Mouse (Mus musculus): ENCODE results near the gene Tenm3.
"Not testable (repeated sequence)": the region's sequence is repeated elsewhere in the genome, so short reads cannot be mapped to it uniquely, and the experiment has no call there.

Tenm3 gene

DNA sequence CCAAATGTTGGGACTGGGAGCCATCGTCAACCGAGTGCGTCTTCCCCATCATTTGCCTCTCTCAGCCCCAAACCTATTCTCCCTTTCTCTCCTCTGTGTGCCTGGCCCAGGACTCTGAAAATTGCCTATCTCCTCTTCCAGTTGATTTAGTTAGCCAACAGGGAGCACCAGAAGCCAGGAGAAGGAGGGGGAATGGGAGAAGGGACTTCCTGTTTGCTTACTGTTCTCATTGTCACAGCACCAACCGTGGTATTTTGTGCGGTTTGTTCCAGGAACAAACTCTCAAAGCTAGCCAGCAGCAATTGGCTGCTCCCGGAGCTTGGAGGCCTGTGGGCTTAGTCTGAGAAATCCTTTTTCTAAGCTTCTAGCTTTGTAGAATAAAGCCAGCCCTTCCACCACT lies 636.2 kb downstream of the Tenm3 start:
- no peak for DNase-seq (ENCODE audit: low read depth, low spot score)

DNA sequence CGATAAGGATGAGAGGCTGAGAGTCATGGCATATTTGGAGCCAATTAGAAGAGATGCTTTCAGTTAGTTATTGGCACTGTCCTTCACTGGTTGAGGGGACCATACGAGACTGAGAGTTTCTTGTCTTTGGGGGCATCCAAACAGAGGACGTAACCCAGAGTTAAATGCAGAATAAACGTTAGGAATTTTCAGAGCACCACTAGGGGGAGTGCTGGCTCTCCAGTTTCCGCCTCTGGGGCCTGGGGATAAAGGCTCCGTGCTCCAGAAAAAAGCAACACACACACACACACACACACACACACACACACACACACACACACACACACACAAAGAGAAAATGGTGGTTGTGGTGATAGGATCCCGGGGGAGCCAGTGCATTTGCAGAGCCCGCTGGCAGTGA lies 636.8 kb downstream of the Tenm3 start:
- no peak for DNase-seq (ENCODE audit: low read depth, low spot score)

DNA sequence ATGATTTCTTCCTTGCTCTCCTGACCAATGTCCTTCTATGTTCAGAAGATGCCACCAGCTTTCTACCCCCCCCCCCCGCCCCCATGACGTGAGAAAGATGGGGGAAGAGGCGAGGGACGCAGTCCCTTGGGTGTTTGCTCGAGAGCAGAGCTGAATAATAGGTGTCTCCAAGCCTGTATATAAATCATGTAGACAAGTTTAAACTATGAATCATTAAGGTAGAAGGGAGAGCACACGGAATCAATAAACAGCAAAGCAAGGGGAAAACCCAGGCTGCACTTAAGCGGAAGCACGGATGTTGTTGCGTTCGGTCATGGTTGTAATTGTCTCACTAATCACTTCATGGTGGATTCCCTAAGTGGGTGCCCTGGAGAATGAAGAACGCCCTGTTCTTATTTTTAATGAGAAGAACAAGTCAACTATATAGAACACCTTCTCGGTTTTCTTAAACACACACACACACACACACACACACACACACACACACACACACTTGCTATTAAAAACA lies 638.9 kb downstream of the Tenm3 start:
- DNase-seq (ENCODE audit: low read depth, low spot score), result no peak

DNA sequence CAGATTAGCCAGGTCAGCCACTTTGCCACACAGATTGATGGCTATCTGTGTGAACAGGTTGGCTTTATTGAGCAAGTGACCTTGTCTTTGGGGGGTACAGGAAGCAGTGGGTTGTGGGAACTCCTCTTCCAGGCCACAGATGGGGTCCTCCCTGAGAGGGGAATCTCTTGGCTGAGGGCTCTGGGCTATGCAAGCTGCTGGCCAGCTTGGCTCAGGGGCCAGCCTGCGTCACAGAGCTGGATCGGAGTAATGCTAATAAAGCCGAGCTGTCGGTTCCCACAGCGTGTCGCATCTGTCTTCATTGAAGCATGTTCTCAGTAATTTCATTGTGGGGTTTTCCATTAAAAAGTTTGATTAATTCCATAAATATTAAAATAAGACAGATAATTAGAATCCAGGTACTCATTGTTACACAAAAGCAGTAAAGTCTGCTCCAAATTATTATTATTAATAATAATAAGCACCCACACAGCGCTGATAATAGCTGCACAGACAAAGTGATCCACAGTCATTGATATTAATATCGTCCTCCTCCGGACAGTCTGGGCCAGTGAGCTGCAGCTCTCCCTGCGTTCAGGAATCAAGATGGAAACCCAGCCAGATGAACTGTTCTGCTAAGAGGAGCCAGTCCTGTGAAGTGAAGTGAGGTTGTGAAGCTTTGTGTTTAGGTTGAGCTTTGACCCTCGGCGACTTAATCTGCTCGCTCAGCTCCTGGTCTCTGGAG lies 639.5 kb downstream of the Tenm3 start:
- no peak for DNase-seq (ENCODE audit: low read depth, low spot score)

DNA sequence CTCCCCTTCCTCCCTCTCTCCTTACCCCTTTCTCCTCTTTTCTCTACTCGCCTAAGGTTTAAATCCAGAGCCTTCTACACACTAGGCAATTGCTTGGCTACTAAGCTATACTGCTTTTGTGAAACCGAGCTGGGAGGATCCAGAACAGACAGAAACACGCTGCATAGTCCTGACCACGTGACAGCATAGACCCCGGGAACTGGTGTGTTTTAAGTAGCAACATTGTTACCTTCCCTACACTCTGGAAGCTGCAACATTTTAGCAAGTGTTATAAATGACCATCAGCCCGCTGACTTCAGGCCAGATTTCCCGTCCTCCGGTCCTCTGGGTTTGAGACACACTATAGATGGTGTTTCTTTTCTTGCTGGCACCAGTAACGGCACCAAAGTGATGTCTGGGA lies 640.1 kb downstream of the Tenm3 start:
- DNase-seq (ENCODE audit: low read depth, low spot score), result no peak

DNA sequence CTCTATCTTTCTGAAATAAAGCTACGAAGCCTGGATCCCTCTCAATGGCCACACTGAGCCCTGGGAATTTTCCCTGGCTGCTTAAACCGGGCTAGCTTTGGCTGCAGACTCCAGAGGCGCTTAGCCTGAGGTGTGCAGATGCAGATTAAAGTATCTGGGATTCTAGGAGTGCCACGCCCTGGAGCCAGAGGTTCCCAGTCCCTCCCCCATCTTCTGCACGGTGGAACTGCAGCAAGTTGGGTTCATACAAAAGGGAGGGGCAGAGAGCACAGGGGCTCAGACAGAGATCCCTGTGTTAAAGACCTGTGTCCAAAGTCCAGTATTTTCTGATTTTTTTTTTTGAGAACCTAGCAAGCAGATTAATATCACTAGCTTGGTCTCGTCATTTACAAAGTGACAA lies 640.6 kb downstream of the Tenm3 start:
- no peak for DNase-seq (ENCODE audit: low read depth, low spot score)

DNA sequence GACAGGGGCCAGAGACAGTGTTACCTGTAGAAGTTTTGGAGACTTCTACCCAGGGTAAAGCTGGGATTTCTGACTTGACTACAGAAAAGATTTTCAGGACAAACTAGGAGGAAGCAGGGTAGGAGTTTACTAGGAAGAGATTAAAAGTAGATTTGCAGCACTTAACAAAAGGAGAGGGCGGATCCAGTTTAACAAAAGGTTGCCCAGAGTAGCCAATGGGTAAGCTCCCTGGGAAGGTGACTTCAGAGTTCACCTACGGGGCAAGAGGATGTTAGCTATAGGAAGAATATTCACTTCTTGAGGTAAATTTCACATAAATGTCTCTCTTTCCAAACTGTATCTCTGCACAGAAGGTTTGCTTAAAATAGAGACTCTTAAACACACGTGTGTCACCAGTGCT lies 641.1 kb downstream of the Tenm3 start:
- no peak for DNase-seq (ENCODE audit: low read depth, low spot score)

DNA sequence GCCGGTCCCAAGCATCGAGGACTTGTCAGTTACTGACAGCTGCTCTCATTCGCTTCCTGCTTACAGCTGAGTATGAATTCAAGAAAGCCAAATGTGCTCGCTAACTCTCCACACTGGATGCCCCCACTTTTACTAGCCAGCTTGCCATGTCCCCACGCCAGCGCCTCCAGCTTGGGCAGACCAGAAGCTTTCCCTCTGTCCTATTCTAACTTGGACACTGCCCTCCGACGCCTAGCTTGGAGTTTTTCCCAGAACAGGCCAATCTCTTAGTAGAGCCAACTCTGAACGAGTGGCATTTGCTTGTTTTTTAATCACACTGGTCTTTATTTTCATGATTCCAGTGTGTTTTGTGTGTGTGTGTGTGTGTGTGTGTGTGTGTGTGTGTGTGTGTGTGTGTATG lies 644.6 kb downstream of the Tenm3 start:
- DNase-seq (ENCODE audit: low read depth, low spot score), result no peak

DNA sequence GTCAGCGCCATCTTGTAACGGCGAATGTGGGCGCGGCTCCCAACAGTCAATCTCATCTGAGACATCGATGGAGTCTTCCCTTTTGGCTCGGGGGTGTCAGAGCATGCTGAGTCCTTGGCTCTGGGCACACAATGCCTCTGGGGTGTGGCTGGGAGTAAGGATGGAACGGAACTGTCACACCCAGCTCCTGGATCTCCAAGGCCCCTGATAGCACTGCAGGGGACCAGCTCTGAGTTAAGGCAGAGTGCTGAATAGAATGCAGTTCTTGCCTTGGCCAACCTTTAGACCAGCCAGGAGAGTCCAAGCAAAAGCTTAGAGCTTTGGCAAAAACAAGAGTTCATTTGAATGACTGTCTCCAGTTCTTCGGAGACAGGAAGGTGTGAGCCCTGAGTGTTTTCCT lies 647.8 kb downstream of the Tenm3 start:
- no peak for DNase-seq (ENCODE audit: low read depth, low spot score)

DNA sequence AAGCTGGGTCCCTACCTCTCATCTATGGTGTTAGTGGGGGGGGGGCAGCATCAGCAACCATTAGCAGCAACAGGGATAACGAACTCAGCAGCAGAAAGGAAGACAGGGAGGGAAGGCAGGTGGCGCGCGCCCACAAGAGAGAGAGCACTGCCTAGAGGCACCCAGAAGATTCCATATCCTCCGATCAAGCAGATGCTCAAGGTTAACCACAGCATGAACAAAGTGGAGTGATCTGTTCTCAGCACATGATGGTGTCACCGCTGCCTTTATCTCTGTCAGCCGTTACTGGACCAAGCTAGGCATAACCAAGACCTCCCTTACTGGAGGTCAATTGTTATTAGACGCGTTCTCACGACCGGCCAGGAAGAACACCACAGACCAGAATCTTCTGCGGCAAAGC lies 655.2 kb downstream of the Tenm3 start:
- DNase-seq (ENCODE audit: low read depth, low spot score), result no peak

DNA sequence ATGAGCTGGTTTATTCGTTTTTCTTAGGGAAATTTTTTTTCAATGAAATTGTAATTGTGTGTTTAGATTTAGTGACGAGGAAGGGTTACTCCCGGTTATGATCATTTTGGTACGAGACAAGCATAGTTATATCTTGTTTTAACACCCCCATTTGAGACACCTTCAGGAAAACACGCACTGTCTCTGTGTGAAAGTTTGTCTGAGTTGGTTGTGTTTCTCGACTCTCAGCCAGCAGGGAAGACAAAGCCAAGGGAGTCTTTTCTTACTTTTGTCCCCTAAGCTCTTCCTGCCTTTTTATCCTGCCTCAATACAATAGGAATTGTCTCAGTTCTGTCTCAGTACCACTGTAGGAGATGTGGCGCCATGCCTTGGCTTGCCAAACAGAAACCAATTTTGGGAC lies 660.0 kb downstream of the Tenm3 start:
- no peak for DNase-seq (ENCODE audit: low read depth, low spot score)

DNA sequence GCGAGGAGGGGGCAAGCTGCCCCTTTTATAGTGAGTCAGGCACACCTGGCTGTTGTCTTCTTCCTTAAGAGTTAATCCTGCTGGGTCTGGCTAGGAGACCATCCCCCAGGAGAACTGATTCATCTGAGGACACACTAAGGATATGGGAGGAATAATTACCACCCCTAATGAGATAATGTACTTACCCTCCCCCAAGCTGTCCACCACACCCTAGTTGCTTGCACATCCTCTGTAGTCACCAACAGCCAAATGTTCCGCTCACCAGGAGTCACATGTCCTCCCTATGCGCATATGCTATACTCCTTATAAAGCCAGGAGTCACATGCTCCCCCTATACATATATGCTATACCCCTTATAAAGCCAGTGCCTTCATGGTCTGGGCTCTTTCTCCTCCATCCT lies 662.8 kb downstream of the Tenm3 start:
- DNase-seq (ENCODE audit: low read depth, low spot score), result no peak

DNA sequence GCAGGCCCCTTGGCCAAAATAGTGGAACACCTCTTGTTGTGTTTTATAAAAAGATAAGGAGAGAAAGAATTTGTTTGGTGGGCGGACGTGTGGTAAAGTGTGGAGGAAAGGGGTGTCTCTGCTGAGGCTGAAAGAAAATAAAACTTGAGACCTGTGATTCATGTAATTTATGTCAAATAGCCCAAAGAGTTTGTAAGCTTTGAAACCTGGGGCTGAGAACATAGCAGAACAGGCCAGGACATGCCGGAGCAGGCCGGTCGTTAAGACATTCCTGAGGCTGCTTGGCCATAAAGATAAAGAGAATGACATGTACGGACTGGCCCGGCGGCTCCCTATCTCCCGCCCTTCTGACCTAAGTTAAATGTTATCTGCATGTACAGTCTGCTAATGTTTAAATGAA lies 663.6 kb downstream of the Tenm3 start:
- not testable (repeated sequence) for DNase-seq (ENCODE audit: low read depth, low spot score)

DNA sequence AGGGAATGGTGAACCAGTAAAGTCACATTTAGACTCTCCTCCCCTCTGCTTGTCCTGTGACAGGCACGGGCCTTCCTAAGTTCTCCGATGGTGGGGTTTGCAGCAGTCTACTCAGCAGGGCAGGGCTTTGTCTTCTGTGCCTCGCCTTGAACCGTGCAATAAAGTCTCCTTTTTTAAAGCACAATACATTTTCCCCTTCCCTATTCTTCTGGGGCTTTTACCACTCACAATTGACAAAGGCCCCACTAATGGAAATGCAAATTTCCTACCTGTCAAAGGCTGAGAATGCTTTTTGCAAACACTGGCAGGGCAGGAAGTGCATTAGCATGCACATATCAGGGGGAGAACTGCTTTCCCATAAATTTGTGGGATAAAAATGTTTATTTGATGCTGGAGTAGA lies 664.8 kb downstream of the Tenm3 start:
- DNase-seq (ENCODE audit: low read depth, low spot score), result no peak

DNA sequence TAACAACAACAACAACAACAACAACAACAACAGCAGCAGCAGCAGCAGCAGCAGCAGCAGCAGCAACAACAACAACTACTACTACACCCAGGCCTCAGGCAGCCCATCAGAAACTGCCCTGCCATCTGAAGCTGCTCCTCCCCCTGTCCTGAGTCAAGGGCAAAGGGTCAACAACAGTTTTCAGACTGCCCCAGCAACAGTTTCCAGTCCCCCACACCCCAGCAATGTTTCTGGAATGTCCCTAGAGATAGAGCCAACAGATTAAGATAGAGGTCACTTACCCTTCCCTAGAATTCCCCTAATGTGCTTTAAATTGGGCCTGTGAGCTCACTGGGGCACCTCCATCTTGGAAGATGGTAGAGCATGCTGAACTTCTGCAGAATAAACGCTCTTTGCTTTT lies 665.9 kb downstream of the Tenm3 start:
- DNase-seq (ENCODE audit: low read depth, low spot score), result no peak
